Mouse (Mus musculus): ENCODE measurements around the gene Mical1. TPM values are rescaled to one million over a fixed set of nuclear protein-coding genes. Genes with fewer than 3 reads are reported as not detected.

The Mical1 gene
- total RNA-seq, 1 experiment from 2014 or later = 255 TPM

DNA sequence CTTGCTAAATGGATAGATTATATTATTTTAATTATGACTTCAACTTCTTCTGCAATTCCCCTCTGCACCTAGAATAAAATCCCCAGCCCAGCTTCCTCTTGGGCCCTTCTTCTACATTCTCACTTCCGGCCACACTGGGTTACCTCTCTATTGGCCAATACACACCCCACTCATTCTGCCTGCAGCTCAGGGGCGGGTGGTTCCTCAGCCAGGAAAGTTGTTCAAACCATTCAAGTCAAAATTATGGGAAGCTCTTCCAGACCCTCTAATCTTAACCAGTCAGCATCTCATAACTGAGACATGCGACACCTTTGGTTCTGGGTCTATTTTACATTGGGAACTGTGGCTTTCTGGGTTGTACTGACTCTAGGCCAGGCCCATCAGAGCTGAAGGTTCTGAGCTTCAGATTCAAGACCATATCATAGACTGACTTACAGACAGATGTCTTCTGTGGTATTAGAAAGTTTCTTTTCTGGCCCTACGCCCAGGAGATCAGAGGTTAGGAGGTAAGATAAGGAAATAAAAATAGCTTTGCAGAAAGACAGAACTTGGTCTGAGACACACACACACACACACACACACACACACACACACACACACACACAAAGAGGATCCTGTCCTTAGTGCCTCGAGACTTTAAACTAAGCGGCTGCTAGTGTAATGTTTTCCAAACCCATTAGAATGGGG is 2.2 kb upstream of the Mical1 start:
- ATAC-seq (ENCODE audit: extremely low read depth, insufficient number of reproducible peaks, low FRiP score, poor library complexity, severe bottlenecking) = peak; percentile 58

DNA sequence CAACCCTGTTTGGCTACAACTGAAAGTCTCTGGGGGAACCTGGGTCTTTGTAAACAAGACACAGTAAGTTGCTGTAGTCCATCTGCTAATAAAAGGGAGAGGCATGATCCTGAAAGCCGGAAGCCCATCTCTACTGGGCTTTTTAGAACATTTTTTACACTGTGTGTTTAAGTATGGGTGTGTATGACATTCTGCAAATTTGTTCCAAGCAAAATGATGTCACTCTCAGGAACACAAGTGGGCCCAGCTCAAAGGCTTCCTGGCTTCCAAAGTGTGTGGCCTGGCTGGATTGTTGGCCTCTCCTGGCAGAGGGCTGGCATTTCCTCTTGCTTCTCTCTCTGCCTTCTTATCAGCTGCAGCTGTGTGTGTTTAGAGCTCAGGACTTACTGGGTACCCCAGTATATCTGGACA is 1.1 kb upstream of the Mical1 start:
- no peak for ATAC-seq (ENCODE audit: extremely low read depth, insufficient number of reproducible peaks, low FRiP score, poor library complexity, severe bottlenecking)

DNA sequence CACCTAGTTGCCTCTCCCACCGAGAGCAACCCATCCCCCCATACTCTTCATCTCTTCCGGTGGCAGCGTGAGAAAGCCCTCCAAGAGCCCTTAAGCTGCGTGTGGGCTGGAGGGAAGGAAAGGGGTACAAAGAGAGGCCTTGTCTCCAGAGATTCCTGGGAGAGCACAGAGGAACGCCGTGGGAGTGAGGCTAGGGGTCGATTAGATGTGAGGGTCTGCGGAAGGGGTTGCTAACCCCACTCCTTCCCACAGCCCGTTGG is 834 bp downstream of the Mical1 start:
- no peak for ATAC-seq (ENCODE audit: extremely low read depth, insufficient number of reproducible peaks, low FRiP score, poor library complexity, severe bottlenecking)

DNA sequence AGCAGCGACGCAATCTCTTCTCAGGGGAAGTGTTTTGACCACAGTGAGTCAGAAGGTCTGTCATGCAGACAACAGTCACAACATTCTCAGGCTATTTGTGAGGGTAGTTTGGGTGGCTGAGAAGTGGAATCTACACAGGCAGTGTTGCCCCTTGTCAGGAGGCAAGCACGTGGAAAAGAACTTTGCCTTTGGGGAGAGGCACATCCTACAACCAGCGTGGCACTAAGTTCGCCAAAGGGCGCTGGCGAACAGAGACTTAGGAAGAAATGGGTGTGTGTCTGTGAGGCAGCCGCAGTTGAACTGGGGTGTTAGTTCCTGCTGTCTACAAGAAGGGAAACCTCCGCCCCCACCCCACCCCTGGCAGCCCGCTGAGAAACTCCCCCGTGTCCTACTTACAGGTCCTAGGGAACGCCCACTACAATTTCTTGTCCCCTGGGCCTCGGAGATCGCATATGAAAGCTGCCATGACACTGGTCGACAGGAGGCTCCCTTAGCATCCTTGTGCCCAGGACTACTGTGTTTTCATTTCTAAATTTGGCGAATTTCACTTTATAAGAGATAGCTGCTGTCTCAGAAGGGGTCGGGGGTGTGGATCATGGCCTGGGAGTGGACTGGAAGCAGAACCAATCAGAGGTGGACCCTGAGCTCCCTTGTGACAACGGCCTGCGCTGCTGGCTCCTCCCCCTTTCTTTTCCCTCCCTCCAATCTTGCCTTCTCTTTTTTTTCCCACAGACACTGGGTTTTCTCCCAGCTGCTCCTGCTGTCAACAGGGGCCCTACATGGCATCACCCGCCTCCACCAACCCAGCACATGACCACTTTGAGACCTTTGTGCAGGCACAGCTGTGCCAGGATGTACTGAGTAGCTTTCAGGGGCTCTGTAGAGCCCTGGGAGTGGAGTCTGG is 1.4 kb downstream of the Mical1 start:
- ATAC-seq (ENCODE audit: extremely low read depth, insufficient number of reproducible peaks, low FRiP score, poor library complexity, severe bottlenecking) = peak; percentile 55

DNA sequence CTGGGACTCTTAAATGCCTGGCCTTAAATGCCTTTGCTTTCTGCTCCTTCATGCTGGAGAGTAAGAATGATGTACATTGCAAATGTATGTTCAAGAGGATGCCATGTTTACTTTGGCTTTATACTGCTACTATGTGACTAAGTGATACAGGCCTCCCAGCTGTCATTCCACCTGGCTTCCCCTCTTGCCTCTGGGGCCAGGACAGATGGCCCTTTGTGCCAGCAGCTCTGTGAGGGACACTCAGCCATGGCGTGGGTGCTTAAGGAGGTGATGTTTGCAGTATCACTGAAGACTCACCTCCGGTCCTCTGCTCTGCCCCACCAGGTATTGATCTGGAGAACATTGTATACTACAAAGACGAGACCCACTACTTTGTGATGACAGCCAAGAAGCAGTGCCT is 3.8 kb downstream of the Mical1 start:
- no peak for ATAC-seq (ENCODE audit: extremely low read depth, insufficient number of reproducible peaks, low FRiP score, poor library complexity, severe bottlenecking)

DNA sequence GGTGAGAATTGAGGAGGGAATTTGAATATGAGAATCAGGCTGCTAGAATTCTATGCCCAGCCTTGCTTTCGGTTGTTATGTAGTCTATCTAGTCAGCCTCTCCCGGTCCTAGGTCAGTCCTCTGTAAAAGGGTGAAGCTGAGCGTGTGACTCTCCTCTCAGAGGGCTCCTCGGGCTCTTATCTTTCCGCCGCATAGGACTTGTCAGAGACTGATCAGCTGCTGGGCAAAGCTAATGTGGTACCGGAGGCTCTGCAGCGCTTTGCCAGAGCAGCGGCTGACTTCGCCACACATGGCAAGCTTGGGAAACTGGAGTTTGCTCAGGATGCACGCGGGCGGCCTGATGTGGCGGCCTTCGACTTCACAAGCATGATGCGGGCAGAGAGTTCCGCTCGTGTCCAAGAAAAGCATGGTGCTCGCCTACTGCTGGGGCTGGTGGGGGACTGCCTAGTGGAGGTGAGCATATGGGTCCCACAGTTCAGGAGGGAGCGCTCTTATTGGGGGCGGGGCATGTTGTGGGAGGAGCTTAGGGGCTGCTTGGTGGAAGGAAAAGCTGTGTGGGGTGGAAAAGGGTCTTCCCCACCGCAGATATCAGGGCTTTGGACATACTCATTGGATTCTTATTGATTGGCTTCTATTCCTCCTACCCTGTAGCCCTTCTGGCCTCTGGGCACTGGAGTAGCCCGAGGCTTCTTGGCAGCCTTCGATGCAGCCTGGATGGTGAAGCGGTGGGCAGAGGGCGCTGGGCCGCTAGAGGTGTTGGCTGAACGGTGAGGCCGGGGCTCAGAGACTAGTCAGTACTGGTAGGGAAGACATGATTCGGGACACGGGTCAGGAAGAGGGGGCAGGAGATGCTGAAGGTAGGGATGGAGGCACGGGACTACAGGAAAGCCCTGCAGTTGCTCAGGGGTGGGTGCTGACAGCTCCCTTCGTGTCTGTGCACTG is 5.1 kb downstream of the Mical1 start:
- no peak for ATAC-seq (ENCODE audit: extremely low read depth, insufficient number of reproducible peaks, low FRiP score, poor library complexity, severe bottlenecking)

DNA sequence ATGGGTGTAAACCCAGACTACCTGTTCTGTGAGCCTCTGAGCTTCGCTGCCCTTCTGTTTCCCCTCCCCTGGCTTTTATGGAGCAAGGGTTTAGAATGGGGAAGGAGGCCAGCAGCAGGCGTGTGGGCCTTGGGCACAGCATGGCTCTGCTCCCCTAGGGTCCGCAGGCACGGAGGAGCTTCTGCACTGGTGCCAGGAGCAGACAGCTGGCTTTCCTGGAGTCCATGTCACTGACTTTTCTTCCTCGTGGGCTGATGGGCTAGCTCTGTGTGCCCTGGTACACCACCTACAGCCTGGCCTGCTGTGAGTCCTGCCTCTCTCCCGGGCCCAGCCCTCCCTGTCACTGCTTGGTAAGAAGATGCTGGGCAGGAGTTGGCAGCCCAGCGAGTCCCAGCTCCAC is 6.3 kb downstream of the Mical1 start:
- ATAC-seq (ENCODE audit: extremely low read depth, insufficient number of reproducible peaks, low FRiP score, poor library complexity, severe bottlenecking) = no peak

DNA sequence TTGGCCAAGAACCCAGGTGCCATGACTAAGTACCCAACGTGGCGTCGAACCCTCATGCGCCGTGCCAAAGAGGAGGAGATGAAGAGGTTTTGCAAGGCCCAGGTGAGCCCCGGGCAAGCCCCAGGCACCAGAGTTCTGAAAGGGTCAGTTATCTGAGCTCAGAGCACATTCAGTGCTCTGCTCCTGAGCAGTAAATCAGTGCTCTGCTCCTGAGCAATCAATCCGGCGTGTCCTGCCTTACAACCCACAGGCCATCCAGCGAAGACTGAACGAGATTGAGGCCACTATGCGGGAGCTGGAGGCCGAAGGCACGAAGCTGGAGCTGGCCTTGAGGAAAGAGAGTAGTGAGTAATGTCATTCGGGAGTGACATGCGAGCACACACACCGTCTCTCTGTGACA is 9.7 kb downstream of the Mical1 start:
- no peak for ATAC-seq (ENCODE audit: extremely low read depth, insufficient number of reproducible peaks, low FRiP score, poor library complexity, severe bottlenecking)

DNA sequence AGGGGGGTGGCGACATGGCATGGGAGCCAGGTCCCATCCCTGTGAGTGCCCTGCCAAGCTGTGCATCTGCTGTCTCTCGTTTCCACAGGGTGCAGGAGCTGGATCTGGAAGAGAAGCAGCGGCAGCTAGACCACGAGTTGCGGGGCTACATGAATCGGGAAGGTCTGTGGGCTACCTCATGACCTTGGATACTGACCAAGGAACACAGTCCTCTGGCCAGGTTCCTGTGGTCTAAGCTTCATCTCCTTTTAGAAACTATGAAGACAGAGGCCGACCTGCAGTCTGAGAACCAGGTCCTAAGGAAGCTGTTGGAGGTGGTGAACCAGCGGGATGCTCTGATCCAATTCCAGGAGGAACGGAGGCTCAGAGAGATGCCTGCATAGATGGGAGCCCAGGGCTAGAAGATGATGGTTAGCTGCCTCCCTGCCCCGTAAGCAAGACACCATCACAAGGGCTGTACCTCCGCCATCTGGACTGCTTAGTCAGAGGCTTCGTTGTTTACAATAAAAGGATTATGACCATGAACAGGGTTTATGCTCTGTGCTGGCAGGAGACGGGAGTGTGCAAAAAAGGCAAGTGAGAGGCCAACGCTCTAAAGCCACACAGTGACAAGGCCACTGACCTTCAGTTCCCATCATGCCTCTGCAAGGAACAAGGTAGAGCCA is 10.5 kb downstream of the Mical1 start:
- ATAC-seq (ENCODE audit: extremely low read depth, insufficient number of reproducible peaks, low FRiP score, poor library complexity, severe bottlenecking) = no peak

DNA sequence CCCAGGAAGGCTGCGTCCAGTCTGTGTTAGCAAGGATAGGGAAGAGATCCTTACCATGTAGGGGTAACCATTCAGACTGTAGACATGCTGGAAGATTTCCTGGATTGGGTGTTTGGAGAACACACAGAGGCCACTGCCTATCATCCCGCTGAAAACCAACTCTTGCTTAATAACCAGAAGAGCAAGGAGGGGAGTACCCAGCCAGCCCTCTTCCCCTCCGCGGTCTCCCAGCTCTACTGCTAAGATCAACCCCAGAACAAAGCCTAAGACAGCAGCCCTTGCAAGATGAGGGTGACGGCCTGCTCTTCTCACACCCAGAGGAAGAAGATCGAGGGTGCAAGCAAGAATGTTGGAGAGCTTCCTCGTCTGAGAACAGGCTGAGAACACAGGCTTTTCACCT is 12.8 kb downstream of the Mical1 start:
- ATAC-seq (ENCODE audit: extremely low read depth, insufficient number of reproducible peaks, low FRiP score, poor library complexity, severe bottlenecking) = no peak

DNA sequence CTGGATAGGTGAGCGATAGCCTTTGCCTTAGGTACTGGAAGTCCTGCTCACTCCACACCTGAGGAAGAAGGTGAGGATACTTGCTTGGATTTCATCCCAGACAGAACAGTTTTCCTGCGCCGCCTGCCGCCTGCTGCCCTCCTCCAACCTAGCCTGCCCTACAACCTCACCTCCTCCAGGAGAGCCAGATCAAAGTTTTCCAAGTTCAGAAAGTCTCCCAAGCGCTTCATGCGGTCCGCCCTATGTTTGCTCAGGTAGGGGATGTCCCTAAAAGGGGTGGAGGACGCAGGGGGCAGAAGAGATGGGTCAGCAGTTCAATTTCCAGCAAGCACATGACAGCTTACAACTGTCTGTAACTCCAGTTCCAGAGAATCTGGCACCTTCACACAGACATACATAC is 13.2 kb downstream of the Mical1 start:
- no peak for ATAC-seq (ENCODE audit: extremely low read depth, insufficient number of reproducible peaks, low FRiP score, poor library complexity, severe bottlenecking)

DNA sequence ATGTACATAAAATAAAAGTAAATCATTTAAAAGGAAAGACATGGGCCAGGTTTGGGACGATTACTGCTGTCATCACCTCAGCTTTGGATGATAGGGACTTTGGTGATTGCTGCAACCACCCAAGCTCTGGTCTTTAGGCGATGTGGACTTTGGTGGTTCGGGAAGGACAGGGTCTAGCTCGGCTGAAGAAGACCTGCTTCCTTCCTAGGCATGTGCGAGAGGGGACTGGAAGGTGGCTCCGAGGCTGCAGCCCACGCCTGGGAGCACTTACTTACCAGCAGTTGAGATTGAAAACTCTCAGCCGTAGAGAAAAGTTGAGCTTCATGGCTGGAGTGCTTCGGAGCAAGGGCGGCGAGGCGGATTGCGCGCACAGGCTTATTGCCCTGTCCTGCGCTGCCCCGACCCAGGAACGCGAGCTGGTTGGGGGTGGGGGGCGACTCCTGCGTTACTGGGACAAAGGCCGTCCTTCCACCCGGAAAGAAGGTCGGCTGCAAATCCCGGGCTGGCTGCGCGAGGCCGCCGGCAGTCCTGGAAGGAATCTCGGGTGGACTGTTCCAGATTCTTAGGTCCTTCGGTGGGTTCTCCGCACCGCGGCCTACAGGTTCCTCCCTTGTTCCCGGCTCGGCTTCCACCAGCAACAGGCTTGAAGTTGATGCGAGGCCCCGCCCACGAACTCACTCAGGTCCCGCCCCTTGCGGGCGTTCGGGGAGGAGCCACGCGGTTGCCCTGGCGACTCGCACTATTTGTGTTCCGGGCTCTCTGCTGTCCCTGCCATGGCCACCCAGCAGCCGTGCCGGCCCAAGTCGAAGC is 13.8 kb downstream of the Mical1 start, which contains the start of the genes Smpd2 and Ppil6:
Smpd2 (minus strand) TSS at position 662 of the 810 bp plus-strand sequence.
Ppil6 (plus strand) TSS at position 732 of the 810 bp plus-strand sequence.
- peak; percentile 93 for ATAC-seq (ENCODE audit: extremely low read depth, insufficient number of reproducible peaks, low FRiP score, poor library complexity, severe bottlenecking)

DNA sequence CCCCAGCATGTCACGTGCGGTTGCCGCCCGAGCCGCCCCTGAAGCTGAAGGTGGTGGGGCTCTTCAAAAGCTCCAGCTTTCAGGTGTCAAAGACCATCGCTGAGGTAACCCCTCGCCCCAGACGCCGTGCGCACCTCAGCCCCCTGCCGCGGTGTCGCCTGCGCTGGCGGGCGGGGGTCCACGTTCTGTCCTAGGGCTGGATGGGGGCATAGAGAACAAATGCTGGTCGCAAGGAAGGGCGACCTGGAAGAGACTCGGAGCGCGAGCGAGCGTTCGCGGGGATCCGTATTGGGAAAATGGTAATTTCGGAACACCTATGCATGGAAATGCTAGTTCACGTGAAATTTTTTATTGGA is 14.4 kb downstream of the Mical1 start:
- ATAC-seq (ENCODE audit: extremely low read depth, insufficient number of reproducible peaks, low FRiP score, poor library complexity, severe bottlenecking) = no peak

DNA sequence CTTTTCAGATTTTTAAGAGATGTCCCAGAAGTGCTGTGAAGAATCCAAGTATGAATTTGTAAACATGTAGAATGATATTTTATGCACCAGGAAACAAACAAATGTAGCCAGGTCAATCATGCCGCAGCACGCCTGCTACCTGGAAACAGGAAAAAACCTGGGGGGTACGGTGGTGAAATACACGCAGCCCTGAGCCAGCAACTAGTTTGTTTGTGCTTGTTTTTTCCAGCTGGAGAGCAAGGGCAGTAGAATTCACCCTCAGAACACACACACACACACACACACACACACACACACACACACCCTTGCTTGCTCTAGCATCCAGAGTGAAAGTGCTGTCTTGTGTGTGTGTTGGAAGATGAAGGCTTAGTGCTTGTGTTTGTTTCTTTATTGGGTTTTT is 15.0 kb downstream of the Mical1 start:
- ATAC-seq (ENCODE audit: extremely low read depth, insufficient number of reproducible peaks, low FRiP score, poor library complexity, severe bottlenecking) = no peak

DNA sequence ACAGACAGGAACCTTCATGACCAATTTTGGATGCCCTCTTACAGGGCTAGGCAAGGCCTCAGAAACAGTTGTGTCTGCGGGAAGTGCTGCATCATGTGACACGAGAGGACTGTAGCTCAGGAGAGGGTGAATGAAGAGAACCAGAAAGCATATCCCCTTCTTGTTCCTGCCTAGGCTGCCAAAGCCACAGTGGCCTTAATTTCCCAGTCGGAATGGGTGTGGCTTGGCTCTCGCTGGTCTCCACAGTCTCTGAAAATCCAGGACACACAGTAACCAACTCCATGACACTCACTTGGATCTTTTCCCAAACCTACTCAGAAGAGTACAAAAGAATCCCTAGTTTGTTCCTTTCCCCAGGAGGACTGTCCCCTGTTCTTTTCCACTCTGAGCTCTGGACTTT is 24.8 kb downstream of the Mical1 start:
- no peak for ATAC-seq (ENCODE audit: extremely low read depth, insufficient number of reproducible peaks, low FRiP score, poor library complexity, severe bottlenecking)

DNA sequence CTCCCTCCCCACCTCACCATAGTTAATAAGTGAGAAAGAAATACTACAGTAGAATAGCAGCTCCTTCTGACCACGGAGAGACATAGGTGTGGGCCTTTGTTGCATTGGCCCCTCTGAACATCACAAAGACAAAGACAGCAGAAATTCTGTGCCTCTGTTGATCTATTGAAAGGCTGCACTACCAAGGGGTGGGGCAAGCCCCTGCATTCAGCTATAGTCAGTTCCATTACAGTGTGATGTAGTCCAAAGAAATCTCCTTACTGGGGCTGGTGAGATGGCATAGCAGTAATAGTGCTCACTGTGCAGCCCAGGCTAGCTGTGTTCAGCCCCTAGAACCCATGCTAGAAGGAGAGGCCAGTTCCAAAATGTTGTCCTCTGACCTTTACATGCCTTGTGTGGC is 28.9 kb downstream of the Mical1 start:
- ATAC-seq (ENCODE audit: extremely low read depth, insufficient number of reproducible peaks, low FRiP score, poor library complexity, severe bottlenecking) = no peak

DNA sequence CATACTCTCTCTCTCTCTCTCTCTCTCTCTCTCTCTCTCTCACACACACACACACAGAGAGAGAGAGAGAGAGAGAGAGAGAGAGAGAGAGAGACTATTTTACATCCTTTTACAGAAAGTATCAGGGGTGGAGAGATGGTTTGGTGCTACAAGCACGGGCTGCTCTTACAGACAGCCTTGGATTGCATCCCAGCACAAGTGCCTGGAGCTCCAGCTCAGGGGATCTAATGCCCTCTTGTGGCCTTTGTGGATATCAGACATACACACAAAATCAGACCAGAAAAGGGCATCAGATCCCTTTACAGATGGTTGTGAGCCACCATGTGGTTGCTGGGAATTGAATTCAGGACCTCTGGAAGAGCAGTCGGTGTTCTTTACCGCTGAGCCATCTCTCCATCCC is 29.3 kb downstream of the Mical1 start:
- peak; percentile 88 for ATAC-seq (ENCODE audit: extremely low read depth, insufficient number of reproducible peaks, low FRiP score, poor library complexity, severe bottlenecking)

DNA sequence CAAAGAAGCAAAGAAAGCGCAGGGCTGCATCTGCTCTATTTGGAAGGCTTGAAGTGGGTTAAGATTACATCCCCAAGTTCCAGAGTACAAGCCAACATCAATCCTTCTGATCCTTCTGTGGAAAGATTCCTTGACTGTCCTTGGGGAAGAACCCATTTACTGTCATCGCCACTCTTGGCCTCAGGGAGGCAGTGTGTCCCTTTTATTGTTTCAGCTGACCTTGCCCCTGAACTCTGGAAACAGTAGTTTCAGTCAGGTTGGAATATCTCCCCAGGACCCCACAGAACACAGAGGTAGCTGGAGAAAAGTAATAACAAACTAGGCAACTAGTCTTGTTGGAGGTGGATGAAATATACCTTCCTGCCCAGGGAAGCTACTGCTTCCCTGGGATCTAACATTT is 33.0 kb downstream of the Mical1 start:
- ATAC-seq (ENCODE audit: extremely low read depth, insufficient number of reproducible peaks, low FRiP score, poor library complexity, severe bottlenecking) = peak; percentile 52; the same call in 1 of the 2 replicates
